Mouse (Mus musculus): ENCODE data around the gene Tbl1xr1.

Gene Tbl1xr1

GRCm38 (mm10) chr3:22198802-22199201, 122.3 kb downstream of the Tbl1xr1 start:
- no peak for DNase-seq (ENCODE audit: low read depth, low spot score)

- DNase-seq (ENCODE audit: low read depth, low spot score): no peak
Observed at GRCm38 (mm10) chr3:22204186-22204585, 127.7 kb downstream of the Tbl1xr1 start.

- no peak for DNase-seq (ENCODE audit: low read depth, low spot score)
Observed at GRCm38 (mm10) chr3:22221557-22221956, 145.1 kb downstream of the Tbl1xr1 start.

- no peak for DNase-seq (ENCODE audit: low read depth, low spot score)
Observed at GRCm38 (mm10) chr3:22222351-22222750, 145.9 kb downstream of the Tbl1xr1 start.

GRCm38 (mm10) chr3:22223023-22223422, 146.6 kb downstream of the Tbl1xr1 start:
- DNase-seq (ENCODE audit: low read depth, low spot score): no peak

GRCm38 (mm10) chr3:22228052-22228451, 151.6 kb downstream of the Tbl1xr1 start:
- no peak for DNase-seq (ENCODE audit: low read depth, low spot score)

GRCm38 (mm10) chr3:22230635-22231034, 154.2 kb downstream of the Tbl1xr1 start:
- DNase-seq (ENCODE audit: low read depth, low spot score): no peak

GRCm38 (mm10) chr3:22238106-22238900, 161.9 kb downstream of the Tbl1xr1 start:
- no peak for DNase-seq (ENCODE audit: low read depth, low spot score)

Measured in embryo, embryonic 11.5 days (tissue).